Mouse (Mus musculus): ENCODE measurements around the gene Igsf8.

- TF ChIP-seq EP300 (IDR thresholded peaks at IDR 0.05; ENCODE audit: low read depth) (no peak), CTCF (IDR thresholded peaks at IDR 0.05; ENCODE audit: low read depth) (no peak)
Observed at GRCm38 (mm10) chr1:172258314-172258713, 3.1 kb upstream of the Igsf8 start, which contains the start of gene Atp1a4.
